Mouse (Mus musculus): ENCODE results near the gene Snrpb. TPM values are rescaled to one million over a fixed set of nuclear protein-coding genes. Genes with fewer than 3 reads are reported as not detected.

Snrpb gene
- total RNA-seq, 4 experiments from 2014 or later, result 103 to 110 (median 105) TPM

GRCm38 (mm10) chr2:130143011-130143410, 36.2 kb downstream of the Snrpb start:
- no peak for DNase-seq (ENCODE audit: low spot score in 2 of 2)

GRCm38 (mm10) chr2:130129687-130130086, 49.5 kb downstream of the Snrpb start:
- DNase-seq (ENCODE audit: low spot score in 2 of 2), result no peak

GRCm38 (mm10) chr2:130126073-130126472, 53.1 kb downstream of the Snrpb start:
- DNase-seq (ENCODE audit: low spot score in 2 of 2), result no peak

GRCm38 (mm10) chr2:130125279-130126059, 53.7 kb downstream of the Snrpb start:
- no peak for DNase-seq (ENCODE audit: low spot score in 2 of 2)

Other genes with a start within 250 kb of the Snrpb start
- gene Tgm3, start 167.1 kb downstream of the Snrpb start, total RNA-seq (2022), result under 1 TPM; 0.17 to 0.28 (median 0.21) TPM
- under 1 TPM in 3 of 4 experiments, not detected in 1; 0.24 to 0.25 (median 0.25) TPM for gene Tgm6, start 67.0 kb downstream of the Snrpb start, total RNA-seq (2022)
- gene Tmc2, start 15.8 kb upstream of the Snrpb start, total RNA-seq (2022), result not detected
- gene Nop56, start 95.0 kb upstream of the Snrpb start, total RNA-seq (2022), result 100 to 1,000 TPM; 139 to 148 (median 143) TPM
- gene Idh3b, start 105.1 kb upstream of the Snrpb start, total RNA-seq (2022), result 100 to 1,000 TPM; 294 to 326 (median 314) TPM
- gene Ebf4, start 115.8 kb upstream of the Snrpb start, total RNA-seq (2022), result 10 to 100 TPM; 11.0 to 12.6 (median 11.7) TPM
- 1 to 10 TPM; 6.8 to 10.0 (median 7.5) TPM for gene Cpxm1, start 218.2 kb upstream of the Snrpb start, total RNA-seq (2022)
- gene Gm28372, start 225.8 kb upstream of the Snrpb start, total RNA-seq (2022), result not detected
- not detected for gene 1700020A23Rik, start 225.9 kb upstream of the Snrpb start, total RNA-seq (2022)
- not detected for gene Tmem239, start 227.1 kb upstream of the Snrpb start, total RNA-seq (2022)
- 100 to 1,000 TPM in 1 of 4 experiments, 10 to 100 TPM in 3; 82.1 to 115 (median 87.7) TPM for gene Vps16, start 244.9 kb upstream of the Snrpb start, total RNA-seq (2022)
- 10 to 100 TPM; 25.2 to 29.4 (median 27.8) TPM for gene Pced1a, start 245.3 kb upstream of the Snrpb start, total RNA-seq (2022)